Mouse (Mus musculus): Measurements from ENCODE around the gene Pgm2.

Pgm2 gene

DNA sequence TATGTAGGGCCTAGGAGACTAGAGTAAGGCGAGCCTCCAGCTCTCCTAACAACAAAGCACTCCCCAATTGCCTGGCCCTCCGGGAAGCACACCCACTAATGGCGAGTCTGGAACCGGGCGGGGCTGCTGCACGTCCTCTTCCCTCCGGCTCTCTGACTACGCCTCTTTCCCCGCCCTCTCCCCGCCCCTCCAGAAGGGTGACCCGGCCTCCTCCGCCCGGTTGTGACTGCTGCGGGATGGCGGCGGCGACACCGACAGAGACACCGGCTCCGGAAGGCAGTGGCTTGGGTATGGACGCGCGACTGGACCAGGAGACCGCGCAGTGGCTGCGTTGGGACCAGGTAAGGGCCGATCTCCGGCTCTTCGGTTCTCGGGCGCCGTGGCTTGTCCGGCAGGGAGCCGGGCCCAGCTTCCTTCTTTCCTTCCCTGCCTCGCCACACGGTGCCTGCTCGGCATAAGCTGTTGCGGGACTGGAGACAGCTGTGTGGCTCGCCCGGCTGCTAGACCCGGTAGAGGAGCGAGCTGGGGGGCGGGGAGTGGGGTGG lies at the start of gene Pgm2:
Gene Pgm2, plus strand, starts transcription at position 203 of the 545 bp plus-strand sequence.
- peak; percentile 96 for ATAC-seq (ENCODE audit: insufficient number of reproducible peaks, low FRiP score, low TSS enrichment)

DNA sequence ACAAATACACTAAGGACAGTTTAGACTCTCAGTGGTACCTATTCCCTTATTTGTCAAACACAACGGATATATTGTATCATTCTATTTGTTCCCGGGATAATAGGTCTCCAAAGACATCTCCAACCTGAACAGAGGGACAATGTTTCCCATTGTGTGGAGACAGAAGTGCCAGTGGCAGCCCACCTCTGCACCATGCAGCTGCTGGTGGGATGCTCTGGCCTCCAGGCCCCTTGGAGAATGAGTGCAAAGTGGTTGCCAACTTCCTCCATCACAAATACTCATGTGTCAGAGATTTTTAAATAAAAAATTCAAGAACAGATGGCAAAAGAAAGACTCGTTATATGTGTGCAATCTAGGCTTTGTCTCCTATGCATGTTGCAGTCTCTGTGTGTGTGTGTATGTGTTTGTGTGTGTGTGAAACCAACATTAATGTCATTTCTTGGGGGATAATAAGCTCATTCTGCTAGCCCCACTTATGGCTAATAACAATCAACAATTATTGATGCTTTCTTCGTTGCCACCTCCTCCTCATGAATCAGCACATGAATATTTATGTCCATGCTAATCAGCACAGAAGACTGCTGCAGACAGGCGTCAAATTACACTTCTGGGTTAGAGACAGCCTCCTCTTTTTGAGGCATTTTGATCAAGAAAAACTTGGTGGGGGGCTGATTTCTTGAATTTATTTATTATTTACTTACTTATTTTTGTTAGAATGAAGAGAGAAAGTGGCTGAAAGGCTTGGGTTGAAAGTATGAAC lies 48.9 kb upstream of the Pgm2 start:
- no peak for ATAC-seq (ENCODE audit: insufficient number of reproducible peaks, low FRiP score, low TSS enrichment)

DNA sequence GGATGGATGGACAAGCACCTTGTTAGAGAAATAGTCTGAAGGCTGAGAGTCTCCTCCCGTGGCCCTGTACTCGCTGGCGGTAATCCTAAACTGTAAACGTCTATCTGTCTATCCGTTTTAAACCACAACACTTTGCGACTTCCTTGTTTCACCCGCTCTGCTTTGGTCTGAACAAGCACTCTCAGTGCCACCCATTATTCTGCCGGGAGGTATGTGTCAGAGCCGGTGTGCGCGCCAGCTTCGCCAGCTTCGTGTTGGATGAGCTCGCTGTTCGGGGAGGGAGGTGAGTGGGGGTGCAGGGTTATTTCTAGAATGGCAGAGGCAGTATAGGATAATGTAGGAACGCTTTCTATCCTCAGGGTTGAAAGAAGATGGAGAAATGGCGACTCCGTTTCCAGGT lies 48.0 kb upstream of the Pgm2 start:
- ATAC-seq (ENCODE audit: insufficient number of reproducible peaks, low FRiP score, low TSS enrichment) = no peak

DNA sequence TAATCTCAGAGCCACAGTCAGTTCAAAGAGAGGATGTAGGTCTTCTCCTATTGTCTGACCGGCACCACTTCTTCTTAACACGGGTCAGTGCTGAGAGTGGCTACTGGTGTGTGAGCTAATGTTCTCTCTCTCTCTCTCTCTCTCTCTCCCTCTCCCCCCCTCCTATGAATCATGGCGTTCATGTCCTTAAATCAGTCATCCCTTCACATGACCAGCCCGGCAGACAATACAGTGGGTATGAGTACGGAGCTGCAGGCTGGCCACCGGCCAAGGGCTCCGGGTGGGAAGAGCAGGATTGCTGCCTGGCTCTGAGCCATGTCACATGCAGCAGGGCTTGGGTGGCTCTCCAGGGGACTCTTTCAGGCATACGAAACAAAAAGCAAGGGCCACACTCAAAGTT lies 47.2 kb upstream of the Pgm2 start:
- ATAC-seq (ENCODE audit: insufficient number of reproducible peaks, low FRiP score, low TSS enrichment) = 0 out of 2 replicates have a peak, but pooled peaks have one; percentile 40

DNA sequence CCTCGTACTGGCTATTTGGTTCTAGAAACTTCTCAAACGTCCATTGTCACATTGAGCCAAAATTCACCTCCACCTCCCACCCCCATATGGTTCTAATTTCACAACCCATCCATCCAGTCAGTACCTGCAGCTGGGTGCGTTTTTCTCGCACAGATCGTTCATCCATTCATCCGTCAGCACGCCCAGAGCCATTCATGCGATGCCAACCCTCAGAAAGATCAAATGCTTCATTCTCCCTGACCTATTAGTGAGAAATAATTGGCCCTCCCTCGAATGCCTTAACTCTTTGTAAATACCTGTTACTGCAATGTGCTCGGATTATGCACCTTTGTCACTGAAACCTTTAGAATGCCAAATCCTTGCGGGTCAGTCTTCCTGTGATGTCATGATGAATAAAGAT lies 45.8 kb upstream of the Pgm2 start:
- no peak for ATAC-seq (ENCODE audit: insufficient number of reproducible peaks, low FRiP score, low TSS enrichment)

DNA sequence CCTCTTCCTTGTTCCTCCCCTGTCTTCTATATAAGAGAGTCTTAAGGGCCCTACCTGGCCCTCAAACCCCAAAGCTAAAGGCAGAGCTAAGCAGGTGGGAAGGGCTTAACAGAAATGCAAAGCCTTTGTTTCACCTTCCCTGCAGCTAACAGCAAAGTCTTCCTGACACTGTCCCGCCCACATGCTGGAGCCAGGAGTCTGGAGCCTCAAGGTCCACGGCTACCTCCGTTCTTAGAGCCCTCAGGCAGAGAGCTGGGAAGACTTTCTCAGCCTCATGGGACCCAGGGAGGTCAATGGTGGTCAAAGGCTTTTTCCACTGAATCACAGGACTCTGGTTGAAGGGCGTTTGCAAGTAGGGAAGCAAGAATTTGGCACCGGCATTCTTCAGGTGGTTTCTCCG lies 44.8 kb upstream of the Pgm2 start:
- no peak for ATAC-seq (ENCODE audit: insufficient number of reproducible peaks, low FRiP score, low TSS enrichment)

DNA sequence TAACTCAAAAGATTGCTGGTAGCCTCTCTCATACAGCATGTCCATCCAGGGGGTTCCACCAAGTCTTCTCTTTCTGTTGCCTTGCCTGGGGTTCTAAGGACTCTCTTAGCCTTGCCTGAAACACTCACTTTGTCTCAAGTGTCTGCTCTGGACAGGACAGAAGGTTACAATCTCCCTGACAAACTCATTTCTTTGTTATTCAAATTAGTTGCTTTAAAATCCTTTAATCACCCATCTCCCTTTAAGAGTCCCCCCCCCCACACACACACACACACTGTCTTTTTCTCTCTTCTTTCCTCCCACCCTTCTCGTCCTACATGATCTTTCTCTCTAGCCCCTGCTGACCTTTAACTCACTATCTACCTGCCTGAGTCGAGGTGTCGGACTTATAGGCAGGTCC lies 44.1 kb upstream of the Pgm2 start:
- no peak for ATAC-seq (ENCODE audit: insufficient number of reproducible peaks, low FRiP score, low TSS enrichment)

DNA sequence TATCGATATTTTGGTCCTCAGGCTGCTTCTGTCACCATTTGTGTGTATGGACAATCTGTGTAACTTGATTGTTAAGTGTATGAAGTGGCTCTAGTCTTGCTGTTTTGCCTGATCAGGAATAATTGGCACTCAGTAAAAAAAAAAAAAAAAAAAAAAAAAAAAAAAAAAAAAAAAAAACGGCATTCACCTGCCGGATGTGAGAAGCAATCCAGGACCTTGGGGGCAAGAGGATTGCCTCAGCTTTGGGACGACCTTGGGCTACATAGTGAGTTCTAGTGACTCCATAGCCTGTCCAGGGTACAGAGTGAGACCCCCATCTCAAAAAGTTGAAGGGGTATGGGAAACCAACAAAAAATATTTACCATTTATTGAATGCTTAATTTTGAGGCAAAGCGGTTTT lies 43.5 kb upstream of the Pgm2 start:
- ATAC-seq (ENCODE audit: insufficient number of reproducible peaks, low FRiP score, low TSS enrichment) = no peak

DNA sequence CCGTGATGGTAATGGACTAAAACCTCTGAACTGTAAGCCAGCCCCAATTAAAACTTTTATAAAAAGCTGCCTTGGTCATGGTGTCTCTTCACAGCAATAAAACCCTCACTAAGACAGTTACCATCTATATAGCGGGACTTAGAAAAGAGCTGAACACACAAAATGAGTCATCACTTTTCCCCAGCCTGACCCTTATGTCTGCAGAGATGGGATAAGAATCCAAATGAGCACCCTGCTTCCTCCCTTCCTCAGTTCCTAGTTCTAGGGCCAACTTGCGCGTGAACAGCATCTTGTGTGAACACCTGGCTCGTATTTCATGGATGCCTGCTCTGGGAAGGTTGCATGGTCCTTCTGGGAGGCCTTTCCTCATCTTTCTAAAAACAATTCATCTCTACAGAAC lies 39.7 kb upstream of the Pgm2 start:
- ATAC-seq (ENCODE audit: insufficient number of reproducible peaks, low FRiP score, low TSS enrichment) = no peak

DNA sequence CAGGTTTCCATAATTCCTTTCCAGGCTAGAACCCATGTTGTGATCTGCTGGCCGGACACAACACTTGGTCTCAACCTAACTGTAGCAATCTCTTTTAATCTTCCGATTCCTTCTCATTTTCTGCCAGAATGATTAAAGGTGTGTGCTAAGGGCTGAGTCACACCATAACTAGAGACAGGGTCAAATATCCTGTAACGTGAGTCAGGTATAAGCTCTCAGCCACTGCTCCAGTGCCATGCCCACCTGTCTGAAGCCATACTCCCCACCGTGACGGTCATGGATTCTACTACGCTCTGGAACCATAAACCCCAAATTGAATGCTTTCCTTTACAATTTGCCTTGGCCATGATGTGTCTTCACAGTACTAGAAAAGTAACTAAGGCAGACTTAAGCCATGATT lies 36.5 kb upstream of the Pgm2 start:
- no peak for ATAC-seq (ENCODE audit: insufficient number of reproducible peaks, low FRiP score, low TSS enrichment)

DNA sequence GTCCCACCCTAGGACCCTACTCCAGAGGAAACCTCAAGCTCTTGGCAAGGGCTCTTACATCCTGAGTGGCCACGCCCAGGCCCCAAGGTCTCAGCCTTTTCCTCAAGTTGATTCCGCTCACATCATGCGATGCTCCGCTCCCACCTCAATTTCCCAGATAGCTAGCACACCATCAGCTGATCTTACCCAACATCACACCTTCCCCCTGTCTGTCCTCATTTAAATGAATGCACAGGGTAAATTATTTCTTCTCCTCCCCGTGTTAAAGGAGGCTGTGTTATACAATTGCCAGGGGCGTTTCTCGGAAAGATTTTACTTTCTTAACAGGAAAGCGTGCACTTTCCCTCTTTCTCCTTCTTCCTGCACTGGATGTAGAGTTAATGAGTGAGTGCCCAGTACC lies 31.9 kb upstream of the Pgm2 start:
- no peak for ATAC-seq (ENCODE audit: insufficient number of reproducible peaks, low FRiP score, low TSS enrichment)

DNA sequence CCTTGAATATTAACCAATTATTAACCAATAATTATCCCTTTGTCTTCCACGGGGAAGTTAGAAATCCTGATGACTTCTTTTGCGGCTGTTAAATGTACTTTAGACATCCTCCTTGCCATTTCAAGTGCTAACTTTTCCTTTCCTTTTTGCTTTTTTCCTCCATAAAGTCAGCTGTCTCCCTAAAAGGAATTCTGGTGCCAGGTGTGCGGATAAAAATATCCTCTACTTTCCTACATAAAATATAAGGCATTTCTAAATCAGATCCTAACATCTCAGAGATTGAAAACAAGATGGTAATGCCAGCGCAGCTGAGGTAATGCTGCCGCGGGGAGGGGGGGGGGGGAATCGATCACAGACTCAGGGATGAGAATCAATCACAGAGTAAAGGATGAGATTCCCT lies 31.1 kb upstream of the Pgm2 start:
- ATAC-seq (ENCODE audit: insufficient number of reproducible peaks, low FRiP score, low TSS enrichment) = no peak

DNA sequence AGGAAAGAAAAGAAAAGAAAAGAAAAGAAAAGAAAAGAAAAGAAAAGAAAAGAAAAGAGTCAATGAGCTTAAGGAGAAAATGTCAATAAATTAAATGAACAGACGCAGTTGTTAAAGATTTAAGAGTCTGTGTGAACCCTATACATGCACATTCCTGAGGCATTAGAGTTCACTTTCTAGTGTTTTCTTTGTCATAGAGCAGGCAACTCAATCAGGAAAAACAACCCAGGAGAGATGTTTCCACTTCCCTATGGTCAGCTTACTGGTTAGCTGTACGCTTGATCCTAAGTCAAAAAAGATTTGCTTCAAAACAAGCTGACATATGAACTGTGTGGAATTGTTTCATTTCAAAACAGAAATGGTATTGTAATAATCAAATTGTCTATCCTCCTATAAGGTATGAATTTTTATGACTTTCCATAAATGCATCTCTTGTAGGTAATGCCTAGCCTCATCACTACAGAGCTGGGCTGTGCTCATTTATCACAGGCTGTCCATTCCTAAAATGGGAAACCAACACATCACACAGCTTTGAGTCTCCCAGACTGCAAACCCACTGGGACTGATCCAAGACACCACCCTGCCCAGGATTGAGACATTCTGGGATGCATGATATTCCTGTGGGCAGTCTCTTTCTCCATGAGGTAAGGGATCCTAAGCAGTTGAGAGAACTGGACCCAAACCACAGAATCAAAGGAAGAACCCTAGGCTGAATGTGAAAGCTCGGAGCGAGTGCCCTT lies 29.7 kb upstream of the Pgm2 start:
- no peak for ATAC-seq (ENCODE audit: insufficient number of reproducible peaks, low FRiP score, low TSS enrichment)

DNA sequence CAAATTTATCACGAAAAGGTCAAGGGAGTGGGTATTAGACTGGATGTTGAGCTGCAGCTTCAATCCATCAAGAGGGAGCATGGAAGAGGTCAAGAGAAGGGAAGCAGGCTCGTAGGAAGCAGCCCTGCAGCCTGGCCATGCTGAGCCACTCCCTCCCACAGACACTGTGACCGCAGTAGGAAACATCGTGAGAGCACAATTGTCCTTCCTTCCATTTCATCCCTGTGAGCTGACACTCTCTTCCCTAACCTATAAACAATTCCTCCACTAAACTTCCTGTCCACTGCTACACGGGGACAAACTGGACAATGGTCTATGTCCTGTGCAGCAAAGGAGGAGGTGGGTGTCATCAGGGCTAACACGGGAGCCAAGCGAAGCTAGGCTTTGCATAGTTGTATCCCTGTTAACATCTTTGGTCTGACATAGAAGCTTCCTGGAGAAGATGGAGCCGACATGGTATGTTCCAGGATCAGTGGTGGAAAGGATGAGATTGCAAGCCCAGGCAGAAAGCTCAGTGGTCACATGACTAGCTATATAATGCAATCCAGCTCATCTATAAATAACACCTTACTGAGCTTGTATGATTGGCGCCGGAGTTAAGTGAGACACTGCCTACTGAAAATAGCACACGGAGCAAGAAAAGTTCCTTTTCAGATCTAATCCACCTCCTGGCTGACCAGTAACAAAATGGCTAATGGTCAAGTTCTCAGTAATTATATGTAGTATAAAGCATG lies 29.0 kb upstream of the Pgm2 start:
- ATAC-seq (ENCODE audit: insufficient number of reproducible peaks, low FRiP score, low TSS enrichment) = no peak

DNA sequence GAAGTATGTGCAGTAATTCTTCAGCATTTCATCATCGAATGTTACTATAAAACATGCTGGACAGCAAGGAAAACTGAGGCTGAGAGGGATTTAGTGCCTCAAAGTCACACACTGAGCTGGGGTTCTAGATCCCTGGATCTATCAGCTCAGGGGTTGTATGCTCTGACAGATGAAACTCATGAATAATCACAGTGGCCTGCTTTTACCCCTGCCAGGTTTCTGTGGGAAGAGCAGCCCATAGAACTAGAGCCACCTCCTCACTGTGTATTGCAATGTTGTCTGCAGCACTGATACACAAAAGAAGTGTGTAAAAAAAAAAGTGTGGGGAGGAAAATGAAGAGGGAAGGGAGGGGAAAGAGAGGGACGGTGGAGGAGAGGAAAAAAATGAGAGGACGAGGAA lies 28.3 kb upstream of the Pgm2 start:
- ATAC-seq (ENCODE audit: insufficient number of reproducible peaks, low FRiP score, low TSS enrichment) = no peak

DNA sequence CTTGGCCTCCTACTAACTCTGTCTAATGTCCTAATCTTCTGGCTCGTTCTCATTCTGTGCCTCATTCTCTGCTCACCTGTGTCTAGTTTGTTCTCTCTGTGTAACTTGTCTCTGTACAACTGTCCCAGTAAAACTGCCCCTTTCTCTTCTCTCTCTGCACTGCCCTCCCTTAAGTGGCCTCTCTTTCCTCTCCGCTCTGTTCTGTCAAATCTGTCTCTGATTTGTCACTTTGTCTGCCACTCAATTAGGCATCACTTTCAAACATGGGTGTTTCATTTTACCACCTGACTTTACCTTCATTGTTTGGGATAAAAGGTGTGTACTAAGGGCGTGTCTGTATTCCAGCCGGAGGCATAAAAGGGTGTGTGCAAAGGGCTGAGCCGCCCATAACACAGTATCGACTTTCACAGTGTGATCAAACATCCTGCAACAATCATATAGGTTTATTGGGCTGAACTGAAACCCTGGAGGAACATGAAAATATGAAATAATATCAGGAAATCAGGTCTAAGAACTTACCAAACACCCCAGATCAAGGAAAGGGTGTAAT lies 27.2 kb upstream of the Pgm2 start:
- ATAC-seq (ENCODE audit: insufficient number of reproducible peaks, low FRiP score, low TSS enrichment) = no peak

DNA sequence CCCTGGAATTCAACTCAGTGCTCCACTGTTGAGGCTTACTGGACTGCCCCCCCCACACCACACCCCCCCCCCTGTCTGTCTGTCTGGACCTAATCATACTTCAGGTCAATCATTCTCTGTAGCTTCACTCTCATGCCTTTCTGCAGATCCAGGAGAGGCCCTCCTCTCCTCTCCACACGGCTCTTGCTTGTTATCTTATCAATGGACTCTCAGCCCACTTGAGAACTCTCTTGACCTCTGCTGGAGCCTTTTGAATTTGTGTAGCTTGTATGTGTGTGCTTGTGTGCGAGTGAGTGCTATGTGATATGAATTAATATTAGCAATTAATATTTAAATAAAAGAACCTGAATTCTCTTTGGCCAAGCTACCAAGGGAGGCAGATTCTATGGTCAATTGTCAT lies 26.6 kb upstream of the Pgm2 start:
- no peak for ATAC-seq (ENCODE audit: insufficient number of reproducible peaks, low FRiP score, low TSS enrichment)

DNA sequence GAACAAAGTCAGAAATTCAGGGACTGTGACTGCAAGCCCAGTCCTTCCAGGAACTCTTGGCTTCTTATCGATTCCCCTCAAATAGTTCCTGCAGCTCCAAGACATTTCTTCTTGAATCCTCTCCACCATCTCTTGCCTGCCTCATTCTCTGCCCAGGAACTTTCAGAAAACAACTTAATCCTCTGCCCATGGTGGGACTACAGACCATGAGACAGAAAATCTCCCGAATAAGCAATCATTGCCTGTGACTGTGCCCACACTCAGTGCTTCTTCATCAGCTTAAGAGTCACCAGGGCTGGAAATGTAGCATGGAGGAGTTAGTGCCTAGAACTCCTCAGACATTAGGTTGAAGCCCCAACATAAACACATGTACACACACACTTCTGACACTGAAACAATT lies 25.2 kb upstream of the Pgm2 start:
- no peak for ATAC-seq (ENCODE audit: insufficient number of reproducible peaks, low FRiP score, low TSS enrichment)

DNA sequence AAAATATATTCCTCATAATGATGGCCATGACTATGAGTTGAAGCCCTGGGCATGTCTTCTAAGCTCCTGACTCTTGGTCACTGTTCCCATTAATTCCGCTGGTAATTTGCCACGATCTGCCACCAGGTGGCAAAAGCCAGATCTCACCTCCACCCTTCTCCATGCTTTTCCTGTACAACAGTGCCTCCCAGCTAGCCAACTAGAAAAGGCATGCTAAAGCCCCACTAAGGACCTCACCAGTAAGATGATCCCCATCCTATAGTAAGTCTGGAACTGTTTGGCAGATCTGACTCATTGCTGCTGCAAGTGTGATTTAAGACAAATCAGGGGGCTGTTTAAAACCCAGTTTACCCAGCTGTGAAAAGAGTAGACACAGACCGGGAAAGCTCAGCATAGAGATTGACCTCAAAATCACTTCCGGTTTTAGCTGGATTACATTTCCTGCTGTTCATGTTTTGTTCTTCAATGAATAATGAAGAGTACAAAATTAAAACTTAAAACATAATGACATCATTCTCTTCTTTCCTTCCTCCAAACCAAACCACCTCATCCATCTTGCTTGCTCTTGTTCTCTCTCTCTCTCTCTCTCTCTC lies 22.6 kb upstream of the Pgm2 start:
- ATAC-seq (ENCODE audit: insufficient number of reproducible peaks, low FRiP score, low TSS enrichment) = peak; percentile 96

DNA sequence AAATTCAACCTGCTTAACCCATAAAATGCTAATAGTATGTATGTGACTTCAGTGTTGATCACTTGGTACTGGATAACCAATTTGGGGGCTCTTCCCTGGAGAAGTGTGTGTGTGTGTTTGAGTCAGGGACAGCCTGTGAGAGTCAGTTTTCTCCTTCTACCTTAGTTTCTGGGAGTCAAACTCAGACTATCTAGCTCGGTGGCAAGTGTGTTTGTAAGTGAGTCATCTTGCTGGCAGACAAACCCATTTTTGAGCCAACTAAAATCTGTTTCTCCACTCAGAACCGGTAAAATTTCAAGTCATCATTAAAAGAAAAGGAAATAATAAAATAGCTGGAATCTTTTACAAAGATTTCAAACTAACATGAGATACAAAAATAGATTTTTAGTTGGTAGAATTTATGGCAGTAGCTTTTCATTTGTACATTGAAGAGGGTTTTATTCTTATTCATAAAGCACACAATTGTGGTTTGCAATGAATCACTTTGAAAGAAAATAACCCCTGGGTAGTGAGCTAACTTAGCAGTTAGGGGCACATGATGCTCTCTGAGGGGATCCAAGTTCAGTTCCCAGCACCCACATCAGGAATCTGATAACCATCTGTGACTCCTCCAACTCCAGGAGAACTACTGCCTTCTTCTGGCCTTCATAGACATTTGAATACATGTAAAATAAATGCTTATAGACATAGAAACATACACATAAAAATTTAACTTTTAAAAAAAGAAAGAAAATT lies 21.8 kb upstream of the Pgm2 start:
- no peak for ATAC-seq (ENCODE audit: insufficient number of reproducible peaks, low FRiP score, low TSS enrichment)

All from cerebellum, adult (tissue).